Mouse (Mus musculus) right cerebral cortex, postnatal 10 days (tissue): Measurements from ENCODE around the gene Golgb1.
"Not testable (repeated sequence)": the region's sequence is repeated elsewhere in the genome, so short reads cannot be mapped to it uniquely, and the experiment has no call there.

Experiments
- DNase-seq, 2 experiments: peaks; one replicate each; pipeline ENCODE4 v3.0.0; 2021; ENCODE audit warnings: low spot score in 2 of 2

The Golgb1 gene

GRCm38 (mm10) chr16:36874583-36875275 is at the start of gene Golgb1, which contains the start of gene Eaf2:
Gene Golgb1 (plus strand): TSS chr16:36875140.
Gene Eaf2 (minus strand): TSS chr16:36875003.
- peak; percentile 99 to 100 for DNase-seq

GRCm38 (mm10) chr16:36827611-36828053 is 47.3 kb upstream of the Golgb1 start:
- no peak for DNase-seq

- DNase-seq: peak; percentile 89 to 90
Measured at GRCm38 (mm10) chr16:36828054-36828786, 46.7 kb upstream of the Golgb1 start, which contains the start of gene Iqcb1. Gene Iqcb1 (plus strand): TSS chr16:36828385.

- peak; percentile 27 for DNase-seq
Measured at GRCm38 (mm10) chr16:36828820-36829219, 46.1 kb upstream of the Golgb1 start.

- DNase-seq: not testable (repeated sequence)
Measured at GRCm38 (mm10) chr16:36846894-36847293, 28.0 kb upstream of the Golgb1 start.

GRCm38 (mm10) chr16:36851202-36851601 is 23.7 kb upstream of the Golgb1 start:
- no peak for DNase-seq

GRCm38 (mm10) chr16:36863585-36863984 is 11.4 kb upstream of the Golgb1 start:
- DNase-seq: no peak

- no peak for DNase-seq
Measured at GRCm38 (mm10) chr16:36869442-36869841, 5.5 kb upstream of the Golgb1 start.

- peak; percentile 61 to 66 for DNase-seq
Measured at GRCm38 (mm10) chr16:36875276-36875851, 424 bp downstream of the Golgb1 start.

- no peak for DNase-seq
Measured at GRCm38 (mm10) chr16:36877316-36877715, 2.4 kb downstream of the Golgb1 start.

- DNase-seq: no peak
Measured at GRCm38 (mm10) chr16:36882737-36883343, 7.9 kb downstream of the Golgb1 start.

- peak in 1 of 2 experiments; percentile 39 for DNase-seq
Measured at GRCm38 (mm10) chr16:36884881-36885280, 9.9 kb downstream of the Golgb1 start.

- DNase-seq: no peak
Measured at GRCm38 (mm10) chr16:36885912-36886311, 11.0 kb downstream of the Golgb1 start.

GRCm38 (mm10) chr16:36887546-36887945 is 12.6 kb downstream of the Golgb1 start:
- no peak for DNase-seq

GRCm38 (mm10) chr16:36890559-36890958 is 15.6 kb downstream of the Golgb1 start:
- no peak for DNase-seq

GRCm38 (mm10) chr16:36891415-36891814 is 16.5 kb downstream of the Golgb1 start:
- DNase-seq: no peak

- DNase-seq: no peak
Measured at GRCm38 (mm10) chr16:36893317-36893716, 18.4 kb downstream of the Golgb1 start.

GRCm38 (mm10) chr16:36896712-36897111 is 21.8 kb downstream of the Golgb1 start:
- no peak for DNase-seq

- no peak for DNase-seq
Measured at GRCm38 (mm10) chr16:36903156-36903555, 28.2 kb downstream of the Golgb1 start.

GRCm38 (mm10) chr16:36911909-36912308 is 37.0 kb downstream of the Golgb1 start:
- no peak for DNase-seq

GRCm38 (mm10) chr16:36912311-36912710 is 37.4 kb downstream of the Golgb1 start:
- DNase-seq: no peak

- DNase-seq: no peak
Measured at GRCm38 (mm10) chr16:36914195-36914594, 39.3 kb downstream of the Golgb1 start.
